Mouse (Mus musculus) liver, adult 2 months (tissue): ENCODE measurements around the gene Adgre1. TPM values are rescaled to one million over a fixed set of nuclear protein-coding genes. Genes with fewer than 3 reads are reported as not detected.
A peak's percentile ranks its signal among the peaks of the same experiment; 100 is the strongest.

Experiments
- DNase-seq: peaks from one replicate; pipeline ENCODE4 v3.0.0-alpha.2; 2011; ENCODE audit warnings: low read depth, low spot score; ENCODE audit errors: extremely low read depth
- H3K27ac ChIP-seq: fragments of 200-500 bp; replicated peaks from 2 replicates; pipeline ENCODE4 v1.5.1; 2012; ENCODE audit warnings: low read depth, mild to moderate bottlenecking, control low read depth, inconsistent platforms, low read length; ENCODE audit not compliant: insufficient read depth
- H3K27me3 ChIP-seq: fragments of 200-500 bp; 2 replicates; pipeline ENCODE4 v1.6.1; 2012; ENCODE audit warnings: mild to moderate bottlenecking, moderate library complexity, low read length, inconsistent platforms; ENCODE audit not compliant: control insufficient read depth, insufficient read depth
- H3K36me3 ChIP-seq: fragments of 200-500 bp; 2 replicates; pipeline ENCODE4 v1.6.1; 2012; ENCODE audit warnings: low read length, inconsistent platforms; ENCODE audit not compliant: control insufficient read depth, insufficient read depth
- H3K4me1 ChIP-seq: fragments of 200-500 bp; 2 replicates; pipeline ENCODE4 v1.6.1; 2011; ENCODE audit warnings: low read length; ENCODE audit not compliant: control insufficient read depth, insufficient read depth
- H3K4me3 ChIP-seq: fragments of 200-500 bp; 2 replicates; pipeline ENCODE4 v1.5.1; 2011; ENCODE audit warnings: low read depth, mild to moderate bottlenecking, control low read depth, low read length, moderate library complexity; ENCODE audit not compliant: insufficient read depth
- H3K79me2 ChIP-seq: fragments of 200-500 bp; 2 replicates; pipeline ENCODE4 v1.6.1; 2012; ENCODE audit warnings: inconsistent platforms, mild to moderate bottlenecking, low read length, moderate library complexity; ENCODE audit not compliant: control insufficient read depth, insufficient read depth
- H3K9ac ChIP-seq: fragments of 200-500 bp; 2 replicates; pipeline ENCODE4 v1.6.1; 2012; ENCODE audit warnings: low read depth, mild to moderate bottlenecking, control low read depth, inconsistent platforms, low read length
- CTCF ChIP-seq: fragments of 200-500 bp; IDR thresholded peaks from 2 replicates; pipeline ENCODE4 v1.5.1; 2011; ENCODE audit warnings: low read depth, low read length, control low read depth
- POLR2A ChIP-seq: fragments of 200-500 bp; IDR thresholded peaks from 2 replicates; pipeline ENCODE4 v1.6.1; 2011; ENCODE audit warnings: low read length, control low read depth; ENCODE audit not compliant: insufficient read depth; ENCODE audit errors: extremely low read depth
- WGBS: fragments of 180-500 bp; shearing (Covaris S2); methylation state at CpG from one replicate; pipeline ENCODE4 v1.1.7; 2018; 5-methylcytosine and 5-hydroxymethylcytosine counted together
- polyA plus RNA-seq: library from polyadenylated mRNA; depleted of rRNA; stranded (reverse); fragments of >200 nt; gene quantifications from 2 replicates; pipeline ENCODE4 v1.2.3, GENCODE M21; 2012; rRNA removed
- total RNA-seq: library from RNA; depleted of rRNA; stranded (reverse); fragments of >200 nt; gene quantifications from 2 replicates; pipeline ENCODE4 v1.2.3, GENCODE M21; 2014; rRNA removed

Adgre1 gene
- total and polyA plus RNA-seq, 2 experiments, result 10.0 to 27.3 TPM

- H3K79me2 ChIP-seq, result no peaks in the 10 kb centered on the region
- no peak overlapping the region for H3K4me3 ChIP-seq
- no peak overlapping the region for H3K9ac ChIP-seq
- no peaks in the 10 kb centered on the region for H3K4me1 ChIP-seq
- TF ChIP-seq CTCF, result no peak
- TF ChIP-seq POLR2A, result no peak
- DNase-seq, result no peak
- no peaks in the 10 kb centered on the region for H3K27me3 ChIP-seq
- no peaks in the 10 kb centered on the region for H3K36me3 ChIP-seq
- no peak overlapping the region for H3K27ac ChIP-seq
- WGBS, result 91% methylated on average over 9 of the region's 9 CpGs
Measured at GRCm38 (mm10) chr17:57351107-57351506, 7.4 kb upstream of the Adgre1 start.

DNA sequence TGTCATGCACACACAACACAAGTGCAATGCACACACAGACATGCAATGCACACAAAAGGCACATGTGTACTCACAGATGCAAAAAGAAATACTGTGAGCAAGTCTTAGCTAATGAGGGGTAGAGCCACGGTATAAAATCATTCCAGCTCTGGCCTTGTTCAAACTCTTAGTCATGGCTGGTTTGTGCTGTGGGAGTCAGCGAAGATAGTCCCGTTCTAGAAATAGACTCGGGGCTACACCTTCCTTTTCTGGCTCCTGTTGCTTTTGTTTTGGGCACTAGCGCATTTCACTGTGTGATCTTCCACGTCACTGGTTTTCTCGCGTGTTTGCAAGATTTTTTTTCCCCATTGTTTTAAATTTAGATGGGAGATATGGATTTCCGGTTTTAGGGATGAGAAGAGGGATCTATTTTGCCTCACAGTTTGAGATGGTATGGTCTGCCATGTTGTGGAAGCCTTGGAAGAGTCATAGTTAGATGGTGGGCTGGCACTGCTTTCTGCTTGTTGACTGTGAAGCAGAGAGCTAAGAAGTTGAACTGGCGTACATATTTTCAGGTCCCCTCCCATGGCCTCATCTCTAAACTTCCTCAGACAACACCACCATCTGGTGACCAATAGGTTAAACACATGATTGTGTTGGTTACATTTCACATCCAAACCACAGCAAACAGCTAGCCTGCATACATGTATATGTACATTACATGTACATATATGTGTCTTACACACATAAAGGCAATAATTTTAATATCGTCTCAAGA is 1.2 kb downstream of the Adgre1 start:
- no peaks in the 10 kb centered on the region for H3K36me3 ChIP-seq
- H3K27ac ChIP-seq, result peak overlapping the region; percentile 35; the same call in 1 of the 2 replicates
- H3K4me1 ChIP-seq, result no peaks in the 10 kb centered on the region
- H3K4me3 ChIP-seq, result peak overlapping the region; percentile 51
- TF ChIP-seq POLR2A (no peak), CTCF (no peak)
- H3K9ac ChIP-seq, result peak overlapping the region; percentile 51; the same call in 1 of the 2 replicates
- 75% methylated on average over 11 of the region's 11 CpGs for WGBS
- H3K27me3 ChIP-seq, result no peaks in the 10 kb centered on the region
- no peaks in the 10 kb centered on the region for H3K79me2 ChIP-seq
- DNase-seq, result no peak

Other genes starting within 250 kb of the Adgre1 start
- gene Cd70, start 208.9 kb upstream of the Adgre1 start, total RNA-seq, result 1.0 TPM in 1 of 2 replicates, not detected in the other
- gene Cd70, start 208.9 kb upstream of the Adgre1 start, polyA plus RNA-seq, result not detected in 2 replicates
- 0.27 and 0.28 TPM in 2 replicates for gene Tnfsf14, start 164.5 kb upstream of the Adgre1 start, total RNA-seq
- gene Tnfsf14, start 164.5 kb upstream of the Adgre1 start, polyA plus RNA-seq, result 0.42 and 0.75 TPM in 2 replicates
- gene C3, start 130.6 kb upstream of the Adgre1 start, total RNA-seq, result 5,384 and 7,708 TPM in 2 replicates
- gene C3, start 130.6 kb upstream of the Adgre1 start, polyA plus RNA-seq, result 3,773 and 3,833 TPM in 2 replicates
- gene Gpr108, start 110.2 kb upstream of the Adgre1 start, total RNA-seq, result 10.7 and 11.7 TPM in 2 replicates
- gene Gpr108, start 110.2 kb upstream of the Adgre1 start, polyA plus RNA-seq, result 19.3 and 23.7 TPM in 2 replicates
- gene Trip10, start 109.2 kb upstream of the Adgre1 start, total RNA-seq, result 4.6 and 5.1 TPM in 2 replicates
- gene Trip10, start 109.2 kb upstream of the Adgre1 start, polyA plus RNA-seq, result 4.8 and 7.2 TPM in 2 replicates
- gene Vav1, start 79.6 kb upstream of the Adgre1 start, total RNA-seq, result 2.7 and 2.9 TPM in 2 replicates
- 1.3 and 1.9 TPM in 2 replicates for gene Vav1, start 79.6 kb upstream of the Adgre1 start, polyA plus RNA-seq
- gene Vmn2r120, start 186.8 kb downstream of the Adgre1 start, total RNA-seq, result not detected in 2 replicates
- not detected in 2 replicates for gene Vmn2r120, start 186.8 kb downstream of the Adgre1 start, polyA plus RNA-seq